Mouse (Mus musculus) MEL (cell line): ENCODE results near the gene Fnip2.

Source experiments
- CTCF ChIP-seq, 3 experiments: IDR thresholded peaks in 2 of 3; conservative IDR thresholded peaks in 1 of 3; 2 replicates each; pipeline ENCODE4 v1.5.1; 2011 to 2012; ENCODE audit warnings: low read length in 3 of 3, low read depth in 2 of 3, mild to moderate bottlenecking in 2 of 3, improper control_type of control experiment in 1 of 3, inconsistent platforms in 1 of 3, mixed read lengths in 1 of 3, moderate library complexity in 1 of 3; ENCODE audit not compliant: control insufficient read depth in 1 of 3, insufficient read depth in 1 of 3, poor library complexity in 1 of 3, severe bottlenecking in 1 of 3
- GATA1 ChIP-seq: IDR thresholded peaks from 2 replicates; pipeline ENCODE4 v1.6.1; 2011; ENCODE audit warnings: low read depth, low read length, improper control_type of control experiment
- MAZ ChIP-seq: IDR thresholded peaks from 2 replicates; pipeline ENCODE4 v1.6.1; 2012; ENCODE audit warnings: low read depth, mild to moderate bottlenecking, inconsistent platforms, low read length, improper control_type of control experiment
- NRF1 ChIP-seq: IDR thresholded peaks from 2 replicates; pipeline ENCODE4 v1.6.1; 2014; ENCODE audit warnings: low read depth, mild to moderate bottlenecking, inconsistent platforms, low read length, improper control_type of control experiment, moderate library complexity; ENCODE audit not compliant: poor library complexity, insufficient read depth, severe bottlenecking
- POLR2A ChIP-seq, 2 experiments: IDR thresholded peaks; 2 replicates each; pipeline ENCODE4 v1.6.1; 2011 to 2012; ENCODE audit warnings: low read length in 2 of 2, mild to moderate bottlenecking in 2 of 2, control low read depth in 1 of 2, improper control_type of control experiment in 1 of 2, low read depth in 1 of 2, moderate library complexity in 1 of 2; ENCODE audit not compliant: control insufficient read depth in 1 of 2, insufficient read depth in 1 of 2, poor library complexity in 1 of 2
- TBP ChIP-seq: IDR thresholded peaks from 2 replicates; pipeline ENCODE4 v1.8.0; 2011; ENCODE audit warnings: low read depth, low read length, improper control_type of control experiment
- ZC3H11A ChIP-seq: IDR thresholded peaks from 2 replicates; pipeline ENCODE4 v1.6.1; 2012; ENCODE audit warnings: low read depth, mild to moderate bottlenecking, inconsistent platforms, low read length, improper control_type of control experiment

DNA sequence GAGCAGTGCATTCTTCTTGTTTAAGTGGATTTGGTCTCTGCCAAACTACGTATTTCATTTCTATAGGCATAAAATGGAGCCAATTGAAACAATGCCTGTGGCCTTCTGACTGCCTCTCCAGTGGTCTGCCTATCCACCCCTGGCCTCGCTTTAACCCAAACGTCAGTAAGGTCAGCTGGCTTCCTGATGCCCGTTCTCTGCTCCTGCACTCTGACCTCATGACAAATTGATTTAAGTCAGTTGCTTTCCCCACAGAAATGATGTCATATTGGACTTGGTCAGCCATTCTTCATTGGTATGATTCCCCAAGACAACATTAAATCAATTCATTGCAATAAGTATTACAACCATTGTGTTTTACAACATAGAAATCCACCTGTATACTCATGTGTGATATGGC is 159.1 kb downstream of the Fnip2 start:
- no peak for TF ChIP-seq GATA1
- TF ChIP-seq TBP, result no peak
- no peak for TF ChIP-seq CTCF (IDR thresholded peaks at IDR 0.05 in 2 of 3, conservative IDR thresholded peaks at IDR 0.05 in 1 of 3; ENCODE audit: control insufficient read depth in 1 of 3, insufficient read depth in 1 of 3, low read depth in 2 of 3, low read length in 3 of 3, poor library complexity in 1 of 3, severe bottlenecking in 1 of 3)
- TF ChIP-seq NRF1, result no peak
- no peak for TF ChIP-seq POLR2A (IDR thresholded peaks at IDR 0.05; ENCODE audit: control insufficient read depth in 1 of 2, insufficient read depth in 1 of 2, low read depth in 1 of 2, low read length in 2 of 2, poor library complexity in 1 of 2)
- TF ChIP-seq MAZ, result no peak
- no peak for TF ChIP-seq ZC3H11A
